Mouse (Mus musculus) C2C12 (cell line): ENCODE results near the gene Fars2.

ENCODE experiments used
- CTCF ChIP-seq: IDR thresholded peaks from one replicate; pipeline ENCODE4 v1.5.1; 2011; ENCODE audit not compliant: control insufficient read depth, insufficient read depth, insufficient read length
- MAX ChIP-seq: IDR thresholded peaks from one replicate; pipeline ENCODE4 v1.6.1; 2011; ENCODE audit warnings: mild to moderate bottlenecking, control low read depth
- MYOD1 ChIP-seq: IDR thresholded peaks from one replicate; pipeline ENCODE4 v1.6.1; 2011; ENCODE audit warnings: low read depth; ENCODE audit not compliant: control insufficient read depth, insufficient read length

- no peak for TF ChIP-seq CTCF
- no peak for TF ChIP-seq MYOD1
- no peak for TF ChIP-seq MAX
These were observed 5.9 kb upstream of the Fars2 start for GRCm38 (mm10) chr13:36111331-36111730.
